8 mouse cellular contexts compared by ENCODE assay signal in the genomic region with DNA sequence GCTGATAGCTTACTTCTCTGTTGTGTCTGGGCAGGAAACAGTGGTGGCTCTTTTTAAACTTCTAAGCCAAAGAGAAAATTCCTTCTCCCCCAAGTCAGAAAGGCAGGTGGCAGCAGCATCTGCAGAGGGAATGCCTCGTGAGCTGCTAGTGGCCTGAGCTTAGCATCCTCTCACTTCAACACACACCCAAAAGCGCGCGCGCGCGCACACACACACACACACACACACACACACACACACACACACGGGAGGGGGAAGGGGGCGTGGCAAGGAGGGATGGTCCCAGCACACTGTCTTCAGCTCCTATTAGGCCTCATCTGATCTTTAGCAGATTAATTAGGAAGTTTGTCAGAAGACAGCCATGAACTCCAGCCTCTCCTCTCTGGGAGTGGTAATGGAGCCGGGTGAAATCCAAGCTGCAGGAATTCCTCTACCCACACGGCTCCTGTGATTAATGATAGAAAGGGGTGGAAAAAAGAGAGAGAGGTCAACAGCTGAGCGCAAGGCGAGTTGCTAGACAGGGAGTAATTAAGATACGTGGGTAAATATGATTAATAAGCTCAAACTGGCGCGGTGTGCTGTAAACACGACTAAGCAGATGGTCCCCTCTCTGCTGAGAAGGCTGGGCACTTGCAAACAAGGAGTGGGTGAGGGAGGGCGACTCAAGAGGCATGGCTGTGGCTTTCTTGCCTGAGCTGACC.
A peak's percentile ranks its signal among the peaks of the same experiment; 100 is the strongest.
DNase-seq lines count a peak whose midpoint lies in the region; ATAC-seq lines count a peak whose summit lies in the region.

No protein-coding gene starts in this region.

- no peak overlapping the region for H3K9ac ChIP-seq in limb, embryonic 11.5 days (ENCODE audit: low read length)

- peaks cover 18% of the 10 kb centered on the region for H3K4me1 ChIP-seq in limb, embryonic 11.5 days (ENCODE audit: control insufficient read depth, insufficient read depth, low read length)

- no peaks in the 10 kb centered on the region for H3K9me3 ChIP-seq in limb, embryonic 11.5 days (ENCODE audit: control insufficient read depth, low read length)

- H3K36me3 ChIP-seq in limb, embryonic 11.5 days (ENCODE audit: control insufficient read depth, insufficient read depth, low read length): no peaks in the 10 kb centered on the region

- ATAC-seq in cerebellum, adult (ENCODE audit: insufficient number of reproducible peaks, low FRiP score, low TSS enrichment): no peak
- ATAC-seq in limb, embryonic 11.5 days (ENCODE audit: insufficient number of reproducible peaks, low FRiP score, low TSS enrichment, low read depth): no peak

- no peak overlapping the region for H3K4me3 ChIP-seq in limb, embryonic 11.5 days (ENCODE audit: low read depth, low read length)

- no peak overlapping the region; the same call in 1 of the 2 replicates for H3K4me2 ChIP-seq in limb, embryonic 11.5 days (ENCODE audit: low read depth, severe bottlenecking)

- 39% methylated on average over 18 of the region's 18 CpGs for WGBS in limb, embryonic 11.5 days

- DNase-seq in cerebellum, postnatal 14 days: peak; percentile 62 to 68
- DNase-seq in thymus, postnatal 4 days: peak; percentile 10
- no peak for DNase-seq in thymus, postnatal 25 days
- peak; percentile 42 for DNase-seq in limb, embryonic 11.5 days (ENCODE audit: low spot score)
- DNase-seq in ovary, postnatal 10 days (ENCODE audit: low spot score): no peak
- DNase-seq in adipocyte (ENCODE audit: low spot score): no peak
- no peak for DNase-seq in adrenal gland, adult (ENCODE audit: inconsistent age in 2 of 2, low spot score in 1 of 2)

- peaks cover 4% of the 10 kb centered on the region; the same call in 1 of the 2 replicates for H3K27me3 ChIP-seq in limb, embryonic 11.5 days (ENCODE audit: control insufficient read depth, insufficient read depth, low read length)

- H3K27ac ChIP-seq in limb, embryonic 11.5 days (replicated peaks; ENCODE audit: low read depth, low read length): no peak overlapping the region; the same call in 1 of the 2 replicates

Comparison
In these comparisons a context has a peak if more than half of its experiments do, and no peak if none do; other contexts are left out.
1. DNase-seq: peak in cerebellum, postnatal 14 days (2 of 2), thymus, postnatal 4 days (single experiment) and limb, embryonic 11.5 days (single experiment); none in thymus, postnatal 25 days (single experiment), ovary, postnatal 10 days (single experiment), adipocyte (single experiment) and adrenal gland, adult (0 of 2).